Mouse (Mus musculus) hindbrain, embryonic 11.5 days (tissue): ENCODE data around the gene Krtap10-4. TPM values are rescaled to one million over a fixed set of nuclear protein-coding genes. Genes with fewer than 3 reads are reported as not detected.

ENCODE experiments used
- ATAC-seq: fragments of 200-750 bp; cut with Nextera tagmentation; 2 replicates; pipeline ENCODE4 v1.8.0; 2017; ENCODE audit warnings: mild to moderate bottlenecking, moderate TSS enrichment, moderate library complexity; ENCODE audit not compliant: low FRiP score
- DNase-seq: peaks from one replicate; pipeline ENCODE4 v3.0.0-alpha.2; 2015; ENCODE audit warnings: low spot score
- H3K27ac ChIP-seq: fragments of 300-500 bp; sonication (generic); 2 replicates; pipeline ENCODE4 v1.5.1; 2014; ENCODE audit warnings: mild to moderate bottlenecking, low read depth, low read length
- H3K27me3 ChIP-seq: fragments of 300-500 bp; sonication (generic); 2 replicates; pipeline ENCODE4 v1.6.1; 2014; ENCODE audit warnings: mild to moderate bottlenecking, low read length, moderate library complexity, mixed read lengths; ENCODE audit not compliant: control insufficient read depth, insufficient read depth
- H3K36me3 ChIP-seq: fragments of 300-500 bp; sonication (generic); 2 replicates; pipeline ENCODE4 v1.6.1; 2014; ENCODE audit warnings: mild to moderate bottlenecking, low read length, moderate library complexity, mixed read lengths; ENCODE audit not compliant: control insufficient read depth, insufficient read depth
- H3K4me1 ChIP-seq: fragments of 300-500 bp; sonication (generic); replicated peaks from 2 replicates; pipeline ENCODE4 v1.6.1; 2014; ENCODE audit warnings: low read length, mixed read lengths; ENCODE audit not compliant: control insufficient read depth, insufficient read depth
- H3K4me2 ChIP-seq: fragments of 300-500 bp; sonication (generic); replicated peaks from 2 replicates; pipeline ENCODE4 v1.6.1; 2014; ENCODE audit warnings: mild to moderate bottlenecking, low read depth, low read length
- H3K4me3 ChIP-seq: fragments of 300-500 bp; sonication (generic); 2 replicates; pipeline ENCODE4 v1.5.1; 2014; ENCODE audit warnings: low read depth, low read length
- H3K9ac ChIP-seq: fragments of 300-500 bp; sonication (generic); 2 replicates; pipeline ENCODE4 v1.6.1; 2014; ENCODE audit warnings: low read depth, low read length
- H3K9me3 ChIP-seq: fragments of 300-500 bp; sonication (generic); 2 replicates; pipeline ENCODE4 v1.6.1; 2016; ENCODE audit warnings: low read length; ENCODE audit not compliant: control insufficient read depth
- WGBS: fragments of 180-500 bp; shearing (Covaris S2); extraction: QIAGEN DNeasy Blood & Tissue Kit; methylation state at CpG from one replicate; pipeline ENCODE4 v1.1.7; 2014; 5-methylcytosine and 5-hydroxymethylcytosine counted together
- polyA plus RNA-seq: library from polyadenylated mRNA; unstranded; fragments of >200 nt; fragmentation: Nextera tagmentation; extraction: Ambion mirVana; gene quantifications from 2 replicates; pipeline ENCODE4 v1.2.1, GENCODE M21; 2014

Gene Krtap10-4
- not detected in 2 replicates for polyA plus RNA-seq

- DNase-seq (no peak), ATAC-seq (no peak)
- H3K4me1 ChIP-seq: no peaks in the 10 kb centered on the region
- H3K36me3 ChIP-seq: no peaks in the 10 kb centered on the region
- H3K27ac ChIP-seq: no peak within 1 kb of the TSS
- no peaks in the 10 kb centered on the region for H3K27me3 ChIP-seq
- H3K4me3 ChIP-seq: no peak within 1 kb of the TSS
- no peaks in the 10 kb centered on the region for H3K9me3 ChIP-seq
- H3K9ac ChIP-seq: no peak within 1 kb of the TSS
- WGBS: 74% methylated on average over 6 of the region's 6 CpGs
- H3K4me2 ChIP-seq: no peak within 1 kb of the TSS
Observed at GRCm38 (mm10) chr10:77826951-77827350, at the start of gene Krtap10-4. Gene Krtap10-4 (minus strand): TSS chr10:77827095.

DNA sequence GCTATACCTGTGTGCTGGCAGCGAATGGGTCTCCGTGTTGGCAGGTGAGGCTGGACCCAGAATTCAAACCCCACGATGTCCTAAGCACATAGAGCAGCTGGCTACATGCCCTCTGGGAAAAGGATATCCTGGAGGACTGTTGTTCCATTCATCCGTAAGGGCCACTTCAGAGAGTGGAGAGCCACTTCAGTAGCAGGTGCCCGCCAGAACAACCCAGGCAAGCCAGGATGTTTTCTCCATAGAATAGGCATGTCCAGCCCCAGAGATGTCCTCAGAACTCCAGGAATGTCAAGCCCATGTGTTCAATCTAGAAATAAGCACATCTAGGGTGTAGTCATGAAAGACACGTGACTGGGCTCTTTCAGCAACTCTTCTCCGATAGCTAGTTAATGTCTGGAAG, 42.8 kb upstream of the Krtap10-4 start:
- H3K9ac ChIP-seq: no peak overlapping the region
- ATAC-seq (no peak), DNase-seq (no peak)
- H3K4me1 ChIP-seq: no peaks in the 10 kb centered on the region
- H3K4me2 ChIP-seq: no peak overlapping the region
- 94% methylated on average over 7 of the region's 7 CpGs for WGBS
- no peaks in the 10 kb centered on the region for H3K27me3 ChIP-seq
- no peaks in the 10 kb centered on the region for H3K36me3 ChIP-seq
- H3K9me3 ChIP-seq: no peaks in the 10 kb centered on the region
- no peak overlapping the region for H3K27ac ChIP-seq
- H3K4me3 ChIP-seq: no peak overlapping the region

DNA sequence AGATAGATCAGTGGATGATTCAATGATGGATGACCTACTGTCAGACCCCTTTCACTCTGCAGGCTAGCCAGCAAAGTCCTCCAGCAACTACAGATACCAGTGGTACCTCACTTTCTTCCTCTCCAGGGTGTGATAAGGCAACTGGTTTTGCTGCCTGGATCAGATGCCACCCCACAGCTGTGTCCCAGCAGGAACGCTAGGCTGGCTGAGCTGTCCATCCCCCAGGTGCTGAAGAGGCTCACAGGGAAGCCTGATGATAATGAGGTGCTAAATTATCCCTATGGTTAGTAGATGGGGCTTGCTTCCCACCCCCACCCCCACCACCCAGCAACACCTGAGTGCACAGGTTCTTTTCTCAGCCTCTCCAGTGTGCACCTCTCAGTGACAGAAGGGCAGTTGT, 40.7 kb upstream of the Krtap10-4 start:
- H3K27me3 ChIP-seq: no peaks in the 10 kb centered on the region
- H3K36me3 ChIP-seq: no peaks in the 10 kb centered on the region
- H3K4me1 ChIP-seq: no peaks in the 10 kb centered on the region
- 38% methylated on average over 1 of the region's 1 CpGs for WGBS
- ATAC-seq: no peak
- no peak overlapping the region for H3K4me2 ChIP-seq
- no peak overlapping the region for H3K9ac ChIP-seq
- DNase-seq: no peak
- H3K27ac ChIP-seq: no peak overlapping the region
- no peak overlapping the region for H3K4me3 ChIP-seq
- no peaks in the 10 kb centered on the region for H3K9me3 ChIP-seq

- no peak overlapping the region for H3K27ac ChIP-seq
- no peaks in the 10 kb centered on the region for H3K4me1 ChIP-seq
- no peaks in the 10 kb centered on the region for H3K27me3 ChIP-seq
- ATAC-seq: 0 out of 2 replicates have a peak, but pooled peaks have one; percentile 40
- peak overlapping the region; percentile 6 for H3K4me2 ChIP-seq
- H3K9ac ChIP-seq: no peak overlapping the region
- no peaks in the 10 kb centered on the region for H3K9me3 ChIP-seq
- H3K36me3 ChIP-seq: no peaks in the 10 kb centered on the region
- H3K4me3 ChIP-seq: peak overlapping the region; percentile 19; the same call in 1 of the 2 replicates
- peak; percentile 2 for DNase-seq
- WGBS: 34% methylated on average over 11 of the region's 11 CpGs
Observed at GRCm38 (mm10) chr10:77864762-77865143, 37.9 kb upstream of the Krtap10-4 start.

- no peak overlapping the region for H3K9ac ChIP-seq
- WGBS: 37% methylated on average over 14 of the region's 14 CpGs
- H3K36me3 ChIP-seq: no peaks in the 10 kb centered on the region
- DNase-seq: peak; percentile 61
- H3K9me3 ChIP-seq: no peaks in the 10 kb centered on the region
- H3K27ac ChIP-seq: no peak overlapping the region
- H3K4me3 ChIP-seq: peak overlapping the region; percentile 19; the same call in 1 of the 2 replicates
- peak overlapping the region; percentile 6 for H3K4me2 ChIP-seq
- no peaks in the 10 kb centered on the region for H3K27me3 ChIP-seq
- ATAC-seq: peak; percentile 63
- no peaks in the 10 kb centered on the region for H3K4me1 ChIP-seq
Observed at GRCm38 (mm10) chr10:77864067-77864761, 37.3 kb upstream of the Krtap10-4 start.

GRCm38 (mm10) chr10:77861675-77862074, 34.8 kb upstream of the Krtap10-4 start, which contains the start of gene Gm3285:
Gene Gm3285 (plus strand): TSS chr10:77861975.
- no peak for DNase-seq
- H3K36me3 ChIP-seq: no peaks in the 10 kb centered on the region
- H3K4me2 ChIP-seq: no peak within 1 kb of the TSS
- no peaks in the 10 kb centered on the region for H3K9me3 ChIP-seq
- no peak within 1 kb of the TSS for H3K9ac ChIP-seq
- H3K27ac ChIP-seq: no peak within 1 kb of the TSS
- 44% methylated on average over 7 of the region's 7 CpGs for WGBS
- no peak within 1 kb of the TSS for H3K4me3 ChIP-seq
- no peak for ATAC-seq
- no peaks in the 10 kb centered on the region for H3K27me3 ChIP-seq
- no peaks in the 10 kb centered on the region for H3K4me1 ChIP-seq

DNA sequence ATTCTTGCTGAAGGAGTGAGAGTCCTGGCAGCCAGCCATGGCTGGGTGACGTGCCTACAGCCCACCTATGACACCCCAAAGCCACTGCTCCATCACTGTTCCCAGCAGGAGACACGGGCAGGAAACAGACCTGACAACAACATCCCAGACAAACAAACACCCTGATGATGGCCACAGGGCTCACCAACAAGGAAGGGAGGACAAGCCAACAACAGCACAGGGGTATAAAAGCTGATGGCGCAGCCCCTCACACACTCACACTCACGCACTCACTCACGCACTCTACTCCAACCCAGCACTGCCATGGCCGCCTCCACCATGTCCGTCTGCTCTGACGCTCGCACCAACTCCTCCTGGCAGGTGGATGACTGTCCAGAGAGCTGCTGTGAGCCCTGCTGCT, 25.7 kb upstream of the Krtap10-4 start, which contains the start of gene Gm10318:
Gm10318 (plus strand) TSS at position 301 of the 400 bp plus-strand sequence.
- Histone ChIP-seq H3K27me3 (no peaks in the 10 kb centered on the region), H3K27ac (no peak within 1 kb of the TSS), H3K4me3 (no peak within 1 kb of the TSS), H3K4me2 (no peak within 1 kb of the TSS), H3K4me1 (no peaks in the 10 kb centered on the region), H3K9me3 (no peaks in the 10 kb centered on the region; the same call in 1 of the 2 replicates), H3K36me3 (no peaks in the 10 kb centered on the region), H3K9ac (no peak within 1 kb of the TSS)
- ATAC-seq (no peak), DNase-seq (no peak)
- 80% methylated on average over 4 of the region's 9 CpGs for WGBS

- no peaks in the 10 kb centered on the region for H3K27me3 ChIP-seq
- DNase-seq: no peak
- peaks cover 3% of the 10 kb centered on the region; the same call in 1 of the 2 replicates for H3K9me3 ChIP-seq
- H3K4me3 ChIP-seq: no peak overlapping the region
- no peak overlapping the region for H3K4me2 ChIP-seq
- WGBS: 89% methylated on average over 2 of the region's 2 CpGs
- no peak for ATAC-seq
- H3K4me1 ChIP-seq: no peaks in the 10 kb centered on the region
- no peaks in the 10 kb centered on the region for H3K36me3 ChIP-seq
- no peak overlapping the region for H3K9ac ChIP-seq
- no peak overlapping the region for H3K27ac ChIP-seq
Observed at GRCm38 (mm10) chr10:77847538-77847937, 20.6 kb upstream of the Krtap10-4 start.

DNA sequence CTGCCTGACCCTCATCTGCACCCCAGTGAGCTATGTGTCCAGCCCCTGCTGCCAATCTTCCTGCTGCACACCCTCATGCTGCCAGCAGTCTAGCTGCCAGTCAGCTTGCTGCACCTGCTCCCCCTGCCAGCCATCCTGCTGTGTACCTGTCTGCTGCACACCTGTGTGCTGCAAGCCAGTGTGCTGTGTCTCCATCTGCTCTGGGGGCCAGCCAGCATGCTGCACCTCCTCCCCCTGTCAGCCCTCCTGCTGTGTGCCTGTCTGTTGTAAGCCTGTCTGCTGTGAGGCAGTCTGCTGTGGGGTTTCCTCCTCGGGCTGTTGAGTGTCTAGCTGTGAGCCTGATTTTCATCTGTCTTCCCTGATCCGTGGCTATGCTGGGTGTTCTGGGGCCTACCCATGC, 20.1 kb upstream of the Krtap10-4 start:
- Histone ChIP-seq H3K27me3 (no peaks in the 10 kb centered on the region), H3K4me1 (no peaks in the 10 kb centered on the region), H3K9ac (no peak overlapping the region), H3K4me3 (no peak overlapping the region), H3K27ac (no peak overlapping the region), H3K9me3 (peaks cover 3% of the 10 kb centered on the region; the same call in 1 of the 2 replicates), H3K4me2 (no peak overlapping the region), H3K36me3 (no peaks in the 10 kb centered on the region)
- WGBS: 11% methylated on average over 2 of the region's 2 CpGs
- DNase-seq: no peak
- no peak for ATAC-seq
